Mouse (Mus musculus) cerebellum, adult (tissue): Measurements from ENCODE around the gene Rcan3.

Experiments used
- ATAC-seq: cut with Nextera tagmentation; 2 replicates; pipeline ENCODE4 v1.9.2; 2017; ENCODE audit warnings: mild to moderate bottlenecking, moderate library complexity, mixed read lengths; ENCODE audit not compliant: insufficient number of reproducible peaks, low FRiP score, low TSS enrichment

Gene Rcan3

GRCm38 (mm10) chr4:135419996-135420395, 13.7 kb downstream of the Rcan3 start:
- no peak for ATAC-seq

DNA sequence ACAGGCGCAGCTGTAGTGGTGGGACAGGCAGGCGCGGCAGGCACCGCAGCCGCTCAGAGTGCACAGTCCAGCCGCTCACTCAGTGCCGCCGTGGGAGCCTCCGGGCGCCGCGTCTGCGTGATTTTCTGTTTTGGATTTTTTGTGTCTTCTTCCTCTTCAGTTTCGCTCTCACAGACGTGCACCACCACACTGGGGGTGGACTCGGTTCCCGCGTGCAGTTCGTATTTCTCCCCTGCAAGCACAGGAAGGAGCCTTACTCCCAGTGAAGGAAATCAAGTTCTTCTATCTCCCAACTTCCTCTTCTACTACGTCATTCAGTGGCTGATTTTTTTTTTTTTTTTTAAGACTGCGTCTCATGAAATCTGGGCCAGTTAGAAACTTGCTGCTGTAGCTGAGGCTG, 17.3 kb downstream of the Rcan3 start:
- ATAC-seq, result no peak

GRCm38 (mm10) chr4:135413491-135413890, 20.2 kb downstream of the Rcan3 start:
- ATAC-seq, result no peak

GRCm38 (mm10) chr4:135411633-135412032, 22.0 kb downstream of the Rcan3 start:
- ATAC-seq, result no peak

- no peak for ATAC-seq
Observed at GRCm38 (mm10) chr4:135406180-135406579, 27.5 kb downstream of the Rcan3 start.

- ATAC-seq, result no peak
Observed at GRCm38 (mm10) chr4:135404916-135405315, 28.7 kb downstream of the Rcan3 start.

- ATAC-seq, result no peak
Observed at GRCm38 (mm10) chr4:135404048-135404447, 29.6 kb downstream of the Rcan3 start.

GRCm38 (mm10) chr4:135401881-135402280, 31.8 kb downstream of the Rcan3 start:
- no peak for ATAC-seq

DNA sequence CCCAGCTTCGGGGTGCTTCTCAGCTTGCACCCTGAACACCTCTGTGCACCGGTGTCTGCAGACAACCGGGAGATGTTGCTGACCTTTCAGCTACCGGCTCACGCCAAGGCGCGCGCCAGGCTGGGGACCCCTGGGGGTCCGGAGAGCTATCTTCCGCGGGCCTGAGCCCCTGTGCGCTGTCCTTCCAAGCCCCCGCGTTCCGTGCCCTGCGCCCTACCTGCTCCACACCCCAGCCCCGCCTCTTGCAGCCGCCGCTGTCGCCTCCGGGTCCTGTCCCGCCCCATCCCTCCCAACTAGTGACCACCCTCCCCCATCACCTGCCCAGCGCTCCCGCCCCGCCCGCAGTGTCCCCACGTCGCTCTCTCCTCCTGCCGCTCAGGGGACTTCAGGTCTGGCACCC, 35.7 kb downstream of the Rcan3 start, which contains the start of gene Ncmap:
Gene Ncmap (minus strand): TSS at position 237 of the 400 bp plus-strand sequence.
- ATAC-seq, result no peak

GRCm38 (mm10) chr4:135397551-135397950, 36.1 kb downstream of the Rcan3 start:
- ATAC-seq, result no peak

- no peak for ATAC-seq
Observed at GRCm38 (mm10) chr4:135396303-135396702, 37.4 kb downstream of the Rcan3 start.

GRCm38 (mm10) chr4:135395375-135395774, 38.3 kb downstream of the Rcan3 start:
- no peak for ATAC-seq

DNA sequence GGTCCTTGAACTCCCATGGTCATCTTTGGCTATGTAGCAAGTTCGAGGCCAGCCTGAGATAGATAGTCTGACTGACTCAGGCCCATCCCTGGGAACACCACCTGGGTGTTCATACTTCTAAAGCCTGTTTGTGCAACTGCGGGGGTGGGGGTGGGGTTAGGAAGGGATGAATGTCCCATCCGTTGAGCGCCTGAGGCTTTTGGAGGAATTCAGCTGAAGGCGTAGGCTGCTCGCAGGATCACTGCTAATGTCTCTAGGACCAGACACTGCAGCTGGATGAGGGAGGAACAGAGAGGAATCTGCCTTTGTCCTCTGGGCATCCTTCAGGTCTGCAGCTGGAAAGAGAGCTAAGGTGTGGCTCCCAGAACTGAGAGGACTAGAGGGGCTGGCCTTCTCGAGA, 39.0 kb downstream of the Rcan3 start:
- ATAC-seq, result no peak

GRCm38 (mm10) chr4:135393381-135393780, 40.3 kb downstream of the Rcan3 start:
- ATAC-seq, result no peak

DNA sequence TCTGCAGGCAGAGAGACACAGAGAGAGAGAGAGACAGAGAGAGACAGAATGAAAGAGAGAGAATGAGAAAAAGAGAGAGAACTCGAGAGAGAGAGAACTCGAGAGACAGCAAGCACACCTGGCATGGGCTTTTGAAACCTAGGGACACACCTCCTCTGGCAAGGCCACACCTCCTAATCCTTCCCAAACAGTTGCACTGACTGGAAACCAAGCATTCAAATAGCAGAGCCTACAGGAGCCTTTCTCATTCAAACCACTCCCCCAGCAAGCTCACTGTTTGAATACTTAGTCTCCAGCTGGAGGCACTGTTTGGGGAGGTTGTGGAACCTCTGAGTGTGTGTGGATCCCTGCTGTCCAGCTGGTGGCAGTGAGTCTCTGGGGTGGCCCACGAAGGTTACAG, 40.9 kb downstream of the Rcan3 start:
- no peak for ATAC-seq

- ATAC-seq, result no peak
Observed at GRCm38 (mm10) chr4:135391014-135391413, 42.6 kb downstream of the Rcan3 start.

GRCm38 (mm10) chr4:135385614-135386013, 48.0 kb downstream of the Rcan3 start:
- no peak for ATAC-seq

DNA sequence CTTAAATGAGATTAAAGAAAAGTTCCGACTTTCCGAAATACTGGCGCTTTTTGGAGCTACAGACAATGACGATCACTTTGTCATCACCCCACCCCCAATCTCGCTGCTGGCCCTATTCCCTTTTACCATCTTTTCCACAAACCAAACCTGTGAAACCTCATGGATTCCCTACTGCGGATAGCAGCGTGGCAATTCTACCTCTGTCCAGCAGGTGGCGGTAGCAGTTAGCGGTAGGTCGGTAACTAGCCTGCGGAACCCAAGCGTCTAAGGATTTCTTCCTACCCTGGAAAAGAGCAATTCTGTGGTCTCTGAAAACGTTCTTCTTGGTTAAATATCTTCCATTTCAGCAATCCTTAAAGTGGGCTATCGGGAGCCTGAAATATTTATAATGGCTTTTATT, 51.3 kb downstream of the Rcan3 start:
- ATAC-seq, result 0 out of 2 replicates have a peak, but pooled peaks have one; percentile 61

DNA sequence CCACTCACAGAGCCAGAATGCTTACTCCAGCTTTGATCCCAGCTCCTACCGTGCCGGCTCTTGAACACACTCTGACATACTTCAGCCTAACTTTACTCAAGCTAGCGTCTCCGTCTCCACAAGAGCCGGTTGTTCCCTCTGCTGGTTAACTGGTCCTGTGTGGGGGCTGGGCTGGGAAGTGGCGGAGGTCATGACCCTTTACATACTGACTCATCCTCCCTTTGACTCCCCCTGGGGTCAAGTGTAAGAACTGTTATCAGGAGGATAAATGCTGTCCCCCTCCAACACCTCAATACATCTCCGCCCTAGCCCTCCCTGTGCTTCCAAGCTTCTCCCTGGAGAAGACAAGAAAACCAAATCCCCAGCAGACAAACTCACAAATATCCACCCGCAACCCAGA, 52.3 kb downstream of the Rcan3 start:
- ATAC-seq, result no peak

- no peak for ATAC-seq
Observed at GRCm38 (mm10) chr4:135377241-135377640, 56.4 kb downstream of the Rcan3 start.

GRCm38 (mm10) chr4:135375444-135375843, 58.2 kb downstream of the Rcan3 start:
- ATAC-seq, result no peak

DNA sequence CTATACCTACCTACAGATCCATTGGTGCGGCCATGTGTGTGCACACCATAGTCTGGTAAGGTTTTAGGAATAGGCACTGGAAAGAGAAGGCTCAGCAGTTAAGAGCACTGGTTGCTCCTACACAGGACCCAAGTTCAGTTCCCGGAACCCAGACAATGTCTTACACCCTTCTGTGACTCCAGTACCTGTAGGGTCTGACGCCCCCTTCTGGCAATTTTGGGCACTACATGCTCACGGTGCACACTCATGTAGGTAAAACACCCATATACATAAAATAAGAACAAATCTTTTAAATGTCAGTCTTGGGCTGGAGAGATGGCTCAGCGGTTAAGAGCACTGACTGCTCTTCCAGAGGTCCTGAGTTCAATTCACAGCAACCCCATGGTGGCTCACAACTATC, 60.4 kb downstream of the Rcan3 start:
- no peak for ATAC-seq

DNA sequence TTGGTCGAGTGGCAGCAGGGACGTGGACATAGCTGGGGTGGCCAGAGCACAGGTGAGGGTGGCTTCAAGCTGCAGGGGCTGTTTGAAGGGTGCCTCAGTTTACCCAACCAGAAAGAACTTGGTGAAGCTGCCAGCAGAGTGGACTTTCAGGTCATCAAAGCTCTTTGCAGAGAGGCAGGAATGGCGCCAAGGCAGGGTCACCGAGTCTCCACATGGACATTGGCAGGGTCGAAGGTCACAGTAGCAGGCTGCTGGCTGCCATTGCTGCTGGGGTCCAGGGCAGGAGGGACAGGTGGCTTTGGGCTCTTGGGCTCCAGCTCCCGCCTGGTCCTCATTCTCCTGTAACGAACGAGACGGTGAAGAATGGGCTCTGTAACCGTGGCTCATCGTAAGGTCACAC, 63.3 kb downstream of the Rcan3 start:
- ATAC-seq, result no peak
